Mouse (Mus musculus): ENCODE data around the gene Ap1s1. TPM values are rescaled to one million over a fixed set of nuclear protein-coding genes. Genes with fewer than 3 reads are reported as not detected.
A peak's percentile ranks its signal among the peaks of the same experiment; 100 is the strongest.

Ap1s1 gene
- total RNA-seq, 2 experiments from 2014 or later = 91.3 to 93.7 TPM

DNA sequence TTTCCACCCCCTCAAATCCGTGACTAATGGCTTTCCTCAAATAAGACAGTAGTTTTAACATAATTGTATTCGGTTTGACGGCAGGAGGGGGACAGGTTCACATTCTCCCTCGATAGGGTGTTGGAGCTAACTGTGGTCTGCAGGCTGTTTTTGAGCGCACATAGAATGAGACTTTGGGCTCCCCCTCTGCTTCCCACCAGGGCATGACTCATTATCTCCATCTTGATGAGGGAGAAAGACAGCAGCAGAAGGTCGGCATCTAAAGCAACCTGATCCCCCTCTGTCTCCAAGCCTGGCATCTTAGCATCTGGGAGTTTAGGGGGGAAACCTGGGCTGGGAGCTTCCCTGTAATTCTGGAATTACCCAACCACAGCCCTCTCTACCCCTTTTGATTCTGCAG lies 19.5 kb upstream of the Ap1s1 start:
- DNase-seq = no peak

DNA sequence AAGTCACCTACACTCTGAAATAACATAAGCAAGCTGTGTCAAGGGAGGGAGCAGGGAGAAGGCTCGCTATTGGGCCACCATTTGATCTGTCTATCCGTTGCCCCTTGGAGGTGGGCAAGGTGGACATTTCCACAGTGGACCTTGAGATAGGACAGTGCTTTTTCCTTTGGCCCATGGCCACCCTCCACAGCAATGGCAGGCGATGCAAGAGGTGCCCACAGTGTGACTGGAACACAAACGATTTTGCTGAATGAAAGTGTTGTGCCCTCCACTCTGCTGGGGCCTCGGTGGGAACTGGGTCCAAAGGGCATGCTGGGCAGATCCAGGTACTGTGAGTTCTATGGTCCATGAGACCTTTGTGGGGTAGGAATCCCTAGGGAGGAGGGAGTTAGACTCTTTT lies 16.7 kb upstream of the Ap1s1 start:
- DNase-seq = no peak

DNA sequence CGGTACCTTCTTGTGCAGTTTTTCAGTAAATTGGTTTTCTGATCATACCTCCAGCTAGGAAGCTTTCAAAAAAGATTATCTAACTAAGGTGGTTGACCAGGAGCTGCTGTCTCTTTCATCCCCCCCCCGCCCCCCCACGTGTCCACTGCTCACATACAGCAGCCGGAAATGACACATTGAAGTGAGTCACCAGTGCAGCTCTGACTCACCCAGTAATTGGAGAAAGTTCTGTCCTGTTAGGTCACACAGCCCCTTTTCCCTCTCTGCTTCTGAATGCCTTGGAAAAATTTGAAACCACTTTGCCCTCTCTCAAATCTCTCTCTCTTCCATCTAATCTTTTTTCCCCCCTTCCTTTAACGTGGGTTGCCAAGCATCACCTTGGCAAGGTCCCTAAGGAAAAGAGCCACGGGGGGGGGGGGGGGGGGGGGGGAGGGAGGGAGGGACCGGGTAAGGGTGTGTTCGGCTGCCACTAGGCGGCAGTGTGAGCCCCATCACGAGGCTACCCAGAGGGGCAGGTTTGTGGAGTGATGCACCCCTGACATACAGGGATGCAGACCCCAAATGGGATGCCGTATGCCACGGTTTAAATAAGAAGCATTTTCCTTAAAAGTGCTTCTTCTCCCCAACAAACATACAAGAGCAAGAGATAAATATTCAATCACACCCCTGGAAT lies 16.0 kb upstream of the Ap1s1 start:
- DNase-seq = peak; percentile 76 to 80

DNA sequence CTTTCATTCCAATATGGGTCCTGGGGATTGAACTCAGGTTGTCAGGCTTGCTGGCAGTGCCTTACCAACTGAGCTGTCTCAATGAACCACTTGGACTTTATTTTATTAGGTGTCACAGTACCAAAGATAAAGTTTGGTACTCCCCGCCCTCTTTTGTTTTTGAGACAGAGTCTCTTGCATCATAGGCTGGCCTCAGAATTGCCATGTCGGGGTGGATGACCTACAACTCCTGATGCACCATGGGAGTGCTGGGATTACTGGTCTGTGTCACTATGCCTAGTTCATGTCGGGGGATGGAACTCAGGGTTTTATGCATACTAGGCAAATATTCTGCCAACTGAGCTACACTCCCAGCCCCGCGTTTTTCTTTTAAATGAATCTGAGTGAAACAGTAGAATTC lies 8.9 kb upstream of the Ap1s1 start:
- no peak for DNase-seq

DNA sequence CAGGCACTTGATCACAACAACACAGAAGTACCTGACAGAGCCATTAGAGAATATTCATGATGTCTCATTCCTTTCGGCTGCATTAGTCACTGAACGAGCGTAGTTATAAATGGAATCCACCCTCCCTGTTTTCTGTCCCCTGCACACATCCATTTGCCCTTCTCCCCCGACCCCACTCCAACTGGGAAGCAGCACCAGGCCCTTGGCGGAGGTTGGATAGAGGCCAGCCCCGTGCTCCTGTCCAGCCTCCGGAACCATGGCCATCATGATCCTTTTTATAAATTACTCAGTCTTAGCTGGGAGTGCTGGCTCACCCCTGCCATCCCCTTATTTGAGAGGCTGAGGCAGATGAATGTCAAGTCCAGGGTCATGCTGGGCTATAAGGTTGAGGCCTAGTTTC lies 8.4 kb upstream of the Ap1s1 start:
- DNase-seq = no peak

DNA sequence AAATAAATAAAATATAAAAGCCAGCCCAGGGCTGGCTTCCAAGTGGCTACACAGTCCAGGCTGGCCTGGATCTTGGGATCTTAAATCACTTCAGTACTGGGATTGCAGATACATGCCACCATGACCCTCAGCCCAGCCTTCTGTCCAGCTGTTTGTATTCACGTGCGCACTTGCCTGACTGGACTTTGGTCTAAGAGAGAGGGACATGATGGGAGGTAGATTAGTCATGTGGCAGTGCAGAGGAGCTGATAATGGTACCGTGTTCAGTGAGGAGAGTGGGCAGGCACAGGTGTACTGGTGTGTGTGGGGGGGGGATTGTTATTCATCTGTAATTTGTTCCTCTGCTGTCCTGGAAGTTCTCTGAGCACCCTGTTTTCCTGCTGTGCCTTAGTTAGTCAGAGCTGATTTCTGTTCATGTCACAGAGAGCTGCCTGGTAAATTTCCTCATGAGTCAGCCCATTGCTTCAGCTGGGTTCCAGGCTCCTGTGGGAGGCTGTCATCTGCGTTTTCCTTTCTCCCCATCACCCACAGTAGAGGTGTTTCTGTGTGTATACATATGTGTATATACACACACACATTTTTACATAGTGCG lies 6.1 kb upstream of the Ap1s1 start:
- peak; percentile 40 to 55 for DNase-seq

DNA sequence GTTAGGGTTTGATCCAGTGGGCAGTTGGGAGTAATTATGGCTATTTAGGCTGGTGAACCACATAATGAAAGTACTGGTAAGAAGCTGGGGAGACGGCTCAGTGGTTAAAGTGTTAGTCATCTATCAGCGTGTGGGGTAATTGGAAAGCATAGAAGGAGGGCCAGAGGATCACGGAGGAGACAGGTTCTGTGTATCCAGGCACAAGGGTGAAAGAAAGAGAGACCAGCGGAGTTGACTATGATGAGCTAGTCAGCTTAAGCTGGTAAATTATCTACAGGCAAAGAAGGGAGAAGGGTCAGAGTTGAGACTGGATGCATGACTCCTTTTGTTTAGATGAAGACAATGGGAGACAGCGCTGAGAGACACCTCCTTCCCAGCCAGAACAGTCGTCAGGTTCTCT lies 5.2 kb upstream of the Ap1s1 start:
- DNase-seq = no peak

DNA sequence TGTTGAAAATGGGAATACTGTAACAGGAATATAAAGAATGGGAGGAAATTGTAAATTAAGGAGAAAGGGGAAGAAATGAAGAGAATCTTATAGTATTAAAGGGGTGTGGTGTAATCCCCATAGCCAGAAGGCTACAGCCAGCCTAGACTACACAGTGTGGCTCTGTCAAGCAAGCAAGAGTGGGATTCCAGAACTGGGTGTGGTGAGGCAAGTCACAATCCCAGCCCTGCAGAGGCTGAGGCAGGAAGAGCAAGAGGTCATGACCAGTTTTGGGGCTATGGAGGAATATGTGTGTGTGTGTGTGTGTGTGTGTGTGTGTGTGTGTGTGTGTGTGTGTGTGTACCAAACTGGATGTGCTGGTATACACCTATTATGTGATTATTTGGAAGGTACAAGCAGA lies 1.1 kb upstream of the Ap1s1 start:
- DNase-seq = no peak

DNA sequence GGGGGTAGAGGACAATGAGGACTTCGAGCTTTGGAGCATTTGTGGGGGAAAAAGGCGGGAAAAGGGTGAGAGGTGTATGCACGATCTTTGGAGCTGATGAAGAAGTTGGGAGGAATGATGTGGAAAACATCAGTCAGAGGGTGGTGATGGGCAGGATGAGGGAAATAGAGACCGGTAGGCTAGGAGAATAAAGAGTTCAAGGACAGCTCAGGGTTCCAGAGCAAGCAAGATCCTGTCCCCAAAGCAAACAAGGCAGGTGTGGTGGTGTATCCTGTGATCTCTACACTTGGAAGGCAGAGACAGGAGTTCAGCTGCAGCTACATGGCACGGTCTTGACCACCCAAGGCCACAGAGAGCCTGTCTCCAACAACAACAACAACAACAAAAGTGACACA lies 386 bp upstream of the Ap1s1 start:
- no peak for DNase-seq

DNA sequence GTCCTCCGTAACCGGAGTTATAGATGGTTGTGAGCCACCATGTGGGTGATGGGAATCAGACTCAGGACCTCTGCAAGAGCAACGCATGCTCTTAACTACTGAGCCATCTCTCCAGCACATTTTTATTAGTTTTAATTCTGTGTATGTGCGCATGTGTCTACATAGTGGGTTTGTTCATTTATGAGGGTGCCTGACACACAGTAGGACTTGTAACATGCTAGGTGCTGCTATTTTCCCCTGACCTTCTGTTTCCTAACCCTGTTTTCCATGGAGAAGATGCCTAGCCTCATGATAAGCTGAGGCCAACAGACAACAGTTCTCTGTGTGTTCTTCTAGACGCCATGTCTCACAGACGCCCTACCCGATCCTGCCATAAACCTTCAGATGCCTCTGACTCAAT lies 1.9 kb downstream of the Ap1s1 start:
- DNase-seq = no peak

DNA sequence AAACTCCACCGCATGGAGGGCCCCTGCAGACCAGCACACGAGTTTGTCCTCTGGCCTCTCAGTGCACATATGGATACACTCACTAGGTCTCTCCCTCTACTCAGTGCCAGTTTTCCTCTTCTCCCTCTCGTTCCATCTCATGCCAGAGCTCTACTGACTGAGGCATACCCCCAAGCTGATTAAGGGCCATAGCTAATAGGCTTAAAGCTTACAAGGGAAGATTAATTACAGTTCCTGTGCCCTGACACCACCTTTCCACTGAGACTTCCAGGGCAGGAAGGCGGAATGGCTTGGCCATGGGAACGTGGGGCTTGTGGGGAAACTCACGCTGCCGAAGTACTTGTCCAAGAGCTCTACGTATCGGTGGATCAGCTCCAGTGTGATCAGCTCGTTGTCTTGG lies 4.5 kb downstream of the Ap1s1 start:
- no peak for DNase-seq

DNA sequence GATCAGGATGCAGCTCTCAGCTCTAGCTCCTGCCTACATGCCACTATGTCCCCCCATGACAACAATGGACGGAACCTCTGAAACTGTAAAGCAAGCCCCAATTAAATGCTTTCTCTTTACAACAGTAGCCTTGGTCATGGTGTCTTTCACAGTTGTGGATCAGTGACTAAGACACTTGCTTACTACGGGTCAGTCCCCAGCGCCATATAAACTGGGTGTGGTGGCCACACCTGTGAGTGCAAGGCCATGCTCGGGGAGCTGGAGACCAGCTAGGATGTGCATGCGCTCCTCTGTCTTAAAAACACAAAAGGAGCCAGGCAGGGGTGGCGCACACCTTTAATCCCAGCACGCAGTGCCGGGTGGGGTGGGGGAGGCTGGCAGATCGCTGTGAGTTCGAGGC lies 6.5 kb downstream of the Ap1s1 start:
- DNase-seq = no peak

DNA sequence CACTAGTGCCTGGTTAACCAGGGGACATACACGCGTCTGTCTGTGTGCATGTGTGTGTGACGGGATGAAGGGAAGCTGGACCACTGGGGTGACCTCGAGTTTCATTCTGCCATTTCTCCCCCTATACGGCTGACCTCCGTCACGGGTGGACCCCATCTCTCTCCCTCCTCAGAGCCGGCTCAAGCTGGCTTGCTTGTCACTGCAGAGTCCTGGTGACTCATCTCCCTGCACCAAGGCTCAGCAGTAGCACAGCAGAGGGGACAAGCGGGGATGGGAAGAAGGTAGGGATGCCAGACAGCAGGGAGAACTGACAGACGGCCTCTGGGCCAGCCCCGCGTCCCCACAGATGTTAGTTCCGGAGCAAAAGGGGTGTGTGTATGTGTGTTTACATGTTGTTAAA lies 9.7 kb downstream of the Ap1s1 start:
- DNase-seq = peak in 1 of 2 experiments; percentile 42

DNA sequence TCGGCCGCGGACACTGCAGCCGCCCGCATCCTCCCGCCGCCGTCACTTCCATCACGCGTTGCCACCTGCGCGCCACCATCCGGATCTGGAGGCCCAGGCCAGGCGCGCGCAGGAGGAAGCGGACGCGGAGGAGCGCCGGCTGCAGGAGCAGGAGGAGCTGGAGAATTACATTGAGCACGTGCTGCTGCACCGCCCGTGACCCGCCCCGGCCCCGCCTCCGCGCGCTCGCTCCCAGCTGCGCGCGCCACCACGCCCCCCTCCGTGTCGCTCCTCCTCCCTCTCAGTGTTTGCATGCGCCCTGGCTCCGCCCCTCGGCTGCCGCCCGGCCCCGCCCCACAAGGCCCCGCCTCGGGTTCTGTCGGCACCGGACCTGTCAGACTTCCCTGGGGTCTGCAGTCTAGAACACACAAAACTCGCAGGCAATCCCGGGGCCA lies 13.3 kb downstream of the Ap1s1 start:
- DNase-seq = peak; percentile 96 to 99

DNA sequence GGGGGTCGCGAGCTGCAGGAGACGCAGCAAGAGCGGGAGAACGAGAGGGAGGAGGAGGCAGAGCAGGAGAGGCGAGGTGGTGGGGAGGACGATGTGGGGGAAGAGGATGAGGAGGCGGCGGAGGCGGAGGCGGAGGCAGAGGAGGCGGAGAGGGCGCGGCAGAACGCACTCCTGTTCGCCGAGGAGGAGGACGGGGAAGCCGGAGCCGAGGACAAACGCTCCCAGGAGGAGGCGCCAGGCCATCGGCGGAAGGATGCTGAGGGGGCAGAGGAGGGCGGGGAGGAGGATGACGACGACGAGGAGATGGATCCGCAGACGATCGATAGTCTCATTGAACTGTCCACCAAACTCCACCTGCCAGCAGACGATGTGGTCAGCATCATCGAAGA lies 13.9 kb downstream of the Ap1s1 start:
- no peak for DNase-seq

DNA sequence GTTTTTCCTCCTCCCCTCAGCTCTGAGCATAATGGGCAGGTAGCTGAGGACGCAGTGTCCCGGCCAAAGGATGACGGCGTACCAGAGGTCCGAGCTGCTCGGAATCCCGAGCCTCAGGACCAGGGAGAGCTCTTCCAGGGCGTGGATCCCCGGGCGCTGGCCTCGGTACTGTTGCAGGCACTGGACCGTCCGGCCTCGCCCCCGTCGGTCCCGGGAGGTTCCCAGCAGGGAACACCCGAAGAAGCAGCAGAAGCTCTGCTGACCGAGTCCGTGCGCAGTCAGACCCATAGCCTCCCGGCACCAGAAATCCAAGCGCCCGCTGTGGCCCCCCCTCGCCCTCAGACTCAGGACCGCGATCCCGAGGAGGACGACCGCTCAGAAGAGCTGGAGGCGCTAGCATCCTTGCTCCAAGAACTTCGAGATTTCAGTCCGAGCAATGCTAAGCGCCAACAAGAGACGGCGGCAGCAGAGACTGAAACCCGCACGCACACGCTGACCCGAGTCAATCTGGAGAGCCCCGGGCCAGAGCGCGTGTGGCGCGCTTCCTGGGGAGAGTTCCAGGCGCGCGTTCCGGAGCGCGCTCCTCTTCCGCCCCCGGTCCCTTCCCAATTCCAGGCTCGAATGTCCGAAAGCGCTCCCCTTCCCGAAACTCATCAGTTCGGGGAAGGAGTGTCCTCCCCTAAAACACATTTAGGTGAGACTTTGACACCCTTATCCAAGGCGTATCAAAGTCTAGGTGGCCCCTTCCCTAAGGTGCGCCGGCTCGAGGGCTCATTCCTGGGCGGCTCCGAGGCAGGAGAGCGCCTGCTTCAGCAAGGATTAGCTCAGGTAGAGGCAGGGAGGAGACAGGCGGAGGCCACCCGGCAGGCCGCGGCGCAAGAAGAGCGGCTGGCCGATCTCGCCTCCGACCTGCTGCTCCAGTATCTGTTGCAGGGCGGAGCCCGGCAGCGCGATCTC lies 14.6 kb downstream of the Ap1s1 start:
- peak; percentile 71 to 78 for DNase-seq

DNA sequence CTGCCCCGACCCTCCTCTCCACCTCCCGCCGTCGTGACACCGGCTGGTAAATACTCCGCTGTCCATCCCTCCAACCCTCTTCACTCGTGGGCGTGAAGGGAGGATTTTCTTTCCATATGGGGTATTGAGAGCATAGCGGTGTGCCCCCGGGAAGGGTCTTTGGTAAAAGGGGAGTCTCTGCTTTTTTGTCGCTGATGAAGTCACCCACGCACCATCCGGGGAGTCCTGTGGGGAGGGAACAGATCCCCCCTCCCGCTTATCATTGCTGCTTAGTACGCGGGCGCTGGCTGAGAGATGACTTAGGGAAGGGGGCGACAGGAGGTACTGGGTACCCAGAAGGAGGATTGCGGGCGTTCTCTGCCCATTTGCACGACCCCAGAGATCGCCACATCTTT lies 15.5 kb downstream of the Ap1s1 start:
- DNase-seq = no peak

DNA sequence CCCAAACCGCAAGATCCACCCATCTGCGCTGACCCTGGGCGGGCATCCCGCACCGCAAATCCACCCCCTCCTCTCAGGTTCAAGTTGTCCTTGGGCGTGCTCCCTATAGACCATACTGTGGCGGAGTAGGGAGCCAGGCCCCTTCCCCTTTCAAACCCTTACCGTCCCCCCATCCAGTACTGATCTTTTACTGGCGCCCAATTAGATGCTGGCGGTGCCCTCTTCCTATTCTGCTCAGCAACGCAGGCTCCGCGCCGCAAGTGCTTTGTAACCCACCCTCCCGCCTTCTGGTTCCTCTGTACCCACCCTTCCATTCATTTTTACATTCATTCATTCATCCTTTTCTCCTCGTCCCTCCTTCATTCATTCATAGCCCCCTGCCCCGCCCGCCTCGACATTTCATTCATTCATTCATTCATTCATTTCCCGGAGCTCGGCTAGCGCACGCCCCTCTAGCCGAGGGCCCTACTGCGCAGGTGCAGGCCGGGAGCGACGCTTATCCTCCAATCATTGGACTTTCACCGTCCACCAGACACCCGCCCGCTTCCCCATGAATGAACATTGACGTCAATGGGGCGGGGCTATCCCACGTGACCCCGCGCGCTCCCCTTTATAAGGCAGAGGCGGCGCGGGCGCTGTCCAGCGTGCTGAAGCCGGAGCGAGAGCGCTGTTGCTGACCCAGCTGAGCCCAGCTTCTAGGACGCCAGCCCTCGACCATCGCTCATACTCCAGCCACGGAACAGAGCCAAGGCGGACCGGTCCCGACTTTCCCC lies 16.1 kb downstream of the Ap1s1 start:
- DNase-seq = peak; percentile 97 to 98

DNA sequence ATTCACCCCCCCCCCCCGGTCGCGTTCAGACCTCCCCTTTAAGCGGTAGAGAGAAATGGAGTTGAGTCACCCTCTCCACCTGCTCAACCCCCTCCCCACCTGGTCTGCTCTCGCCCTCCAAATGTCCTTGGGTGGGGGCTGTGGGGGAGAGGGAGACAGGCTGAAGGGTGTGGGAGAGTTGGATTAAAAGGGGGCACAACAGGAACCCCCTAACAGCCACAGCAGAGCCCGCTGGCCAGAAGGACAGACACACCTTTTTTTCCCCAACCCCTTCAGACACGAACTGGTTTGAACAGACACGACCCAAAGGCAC lies 16.7 kb downstream of the Ap1s1 start:
- DNase-seq = no peak

DNA sequence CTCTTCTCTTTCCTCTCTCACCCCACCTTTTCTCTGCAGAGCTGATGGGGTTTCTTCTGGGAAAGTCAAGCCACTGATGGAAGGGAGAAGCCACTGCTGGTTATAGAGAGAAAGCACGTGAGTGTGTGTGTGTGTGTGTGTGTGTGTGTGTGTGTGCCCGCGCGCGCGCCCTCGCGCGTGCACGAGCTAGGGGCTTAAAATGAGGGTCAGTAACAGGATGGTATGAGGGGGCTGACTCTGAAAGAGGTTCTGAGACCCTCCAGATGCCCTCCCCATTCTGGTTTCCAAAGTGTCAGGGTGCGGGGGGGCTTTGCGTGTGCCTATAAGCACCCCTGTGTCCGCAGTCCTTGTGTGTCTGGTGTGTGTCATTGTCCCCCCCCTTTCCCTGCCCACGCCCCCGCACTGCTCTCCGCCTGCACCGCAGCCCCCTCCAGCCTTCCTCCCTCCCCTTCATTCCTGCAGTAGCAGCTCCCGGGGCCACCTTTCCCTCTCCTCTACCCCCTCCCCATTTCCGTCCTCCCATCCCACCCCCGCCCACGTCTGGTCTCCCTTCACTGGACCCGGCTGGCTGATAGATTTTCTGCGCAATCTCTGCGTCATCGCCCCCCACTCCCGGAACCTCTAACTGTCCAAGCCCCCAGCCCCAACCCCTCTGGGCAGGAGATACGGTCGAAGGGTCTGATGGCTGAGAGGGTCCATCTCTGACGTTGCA lies 17.2 kb downstream of the Ap1s1 start:
- DNase-seq = no peak

DNA sequence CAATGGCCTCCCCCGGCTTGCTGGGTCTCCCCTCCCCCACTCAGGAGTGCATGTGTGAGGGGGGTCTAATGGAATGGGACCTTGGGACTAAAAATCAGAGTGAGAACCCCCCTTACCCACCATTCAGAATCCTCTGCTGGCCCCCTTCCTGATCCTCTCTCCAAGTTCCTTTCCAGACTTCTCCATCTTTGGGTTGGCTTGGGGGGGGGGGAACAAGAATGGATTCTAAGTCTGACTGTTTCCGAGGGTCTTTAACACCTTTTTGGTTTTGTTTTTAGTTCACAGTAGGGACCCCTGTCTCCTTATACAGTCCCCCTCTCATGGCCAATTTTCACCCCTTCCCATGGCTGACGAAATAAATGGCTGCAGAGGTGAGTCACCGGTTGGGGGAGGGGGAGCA lies 19.8 kb downstream of the Ap1s1 start, which contains the start of gene Vgf:
Vgf (plus strand) TSS at position 301 of the 400 bp plus-strand sequence.
- no peak for DNase-seq

DNA sequence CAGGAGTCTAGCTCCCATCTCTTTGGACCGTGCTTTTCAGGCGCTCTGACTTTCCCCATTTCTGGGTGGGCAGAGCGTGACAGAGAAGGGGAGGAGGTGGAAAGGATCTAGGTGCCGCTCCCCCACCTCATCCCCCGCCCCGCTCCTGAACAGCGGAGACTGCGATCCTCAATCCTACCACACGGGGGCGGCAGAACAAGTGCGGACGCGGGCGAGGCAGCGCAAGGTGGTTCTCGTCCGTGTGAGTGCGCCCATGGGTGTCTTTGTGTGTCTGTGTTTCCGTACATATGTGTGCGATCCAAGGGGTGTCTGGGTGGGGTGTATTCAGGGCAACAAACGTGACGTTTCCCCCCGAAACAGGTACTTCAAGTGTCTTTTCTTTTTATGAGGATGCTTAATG lies 20.8 kb downstream of the Ap1s1 start:
- peak; percentile 85 to 88 for DNase-seq

All from adrenal gland, postnatal 36 days (tissue).